Mouse (Mus musculus): ENCODE results near the gene Mgat2. TPM values are rescaled to one million over a fixed set of nuclear protein-coding genes. Genes with fewer than 3 reads are reported as not detected.

Mgat2 gene
- polyA plus RNA-seq, 1 experiment from 2014 or later, result 40.6 TPM

DNA sequence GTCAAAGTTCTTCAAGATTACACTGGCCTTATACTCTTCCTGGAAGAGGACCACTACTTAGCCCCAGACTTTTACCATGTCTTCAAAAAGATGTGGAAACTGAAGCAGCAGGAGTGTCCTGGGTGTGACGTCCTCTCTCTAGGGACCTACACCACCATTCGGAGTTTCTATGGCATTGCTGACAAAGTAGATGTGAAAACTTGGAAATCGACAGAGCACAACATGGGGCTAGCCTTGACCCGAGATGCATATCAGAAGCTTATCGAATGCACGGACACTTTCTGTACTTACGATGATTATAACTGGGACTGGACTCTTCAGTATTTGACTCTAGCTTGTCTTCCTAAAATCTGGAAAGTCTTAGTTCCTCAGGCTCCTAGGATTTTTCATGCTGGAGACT is 1.4 kb downstream of the Mgat2 start:
- H3K4me1 ChIP-seq (replicated peaks; ENCODE audit: control insufficient read depth, insufficient read depth, low read length), result peaks cover 7% of the 10 kb centered on the region; the same call in 1 of the 2 replicates
- peak overlapping the region; percentile 90 for H3K9ac ChIP-seq (ENCODE audit: low read length)
- WGBS, result 79% methylated on average over 7 of the region's 7 CpGs
- no peak for ATAC-seq (replicated peaks; ENCODE audit: low FRiP score)
- no peaks in the 10 kb centered on the region for H3K27me3 ChIP-seq (ENCODE audit: control insufficient read depth, insufficient read depth, low read length)
- no peak overlapping the region for H3K27ac ChIP-seq (ENCODE audit: low read depth, low read length)
- H3K36me3 ChIP-seq (ENCODE audit: control insufficient read depth, insufficient read depth, low read length), result no peaks in the 10 kb centered on the region; the same call in 1 of the 2 replicates
- DNase-seq (ENCODE audit: low spot score), result no peak
- H3K9me3 ChIP-seq (ENCODE audit: control insufficient read depth, low read length), result no peaks in the 10 kb centered on the region
- H3K4me3 ChIP-seq (ENCODE audit: low read depth, low read length), result peak overlapping the region; percentile 87
- H3K4me2 ChIP-seq (ENCODE audit: low read depth, low read length, severe bottlenecking), result peak overlapping the region; percentile 98

DNA sequence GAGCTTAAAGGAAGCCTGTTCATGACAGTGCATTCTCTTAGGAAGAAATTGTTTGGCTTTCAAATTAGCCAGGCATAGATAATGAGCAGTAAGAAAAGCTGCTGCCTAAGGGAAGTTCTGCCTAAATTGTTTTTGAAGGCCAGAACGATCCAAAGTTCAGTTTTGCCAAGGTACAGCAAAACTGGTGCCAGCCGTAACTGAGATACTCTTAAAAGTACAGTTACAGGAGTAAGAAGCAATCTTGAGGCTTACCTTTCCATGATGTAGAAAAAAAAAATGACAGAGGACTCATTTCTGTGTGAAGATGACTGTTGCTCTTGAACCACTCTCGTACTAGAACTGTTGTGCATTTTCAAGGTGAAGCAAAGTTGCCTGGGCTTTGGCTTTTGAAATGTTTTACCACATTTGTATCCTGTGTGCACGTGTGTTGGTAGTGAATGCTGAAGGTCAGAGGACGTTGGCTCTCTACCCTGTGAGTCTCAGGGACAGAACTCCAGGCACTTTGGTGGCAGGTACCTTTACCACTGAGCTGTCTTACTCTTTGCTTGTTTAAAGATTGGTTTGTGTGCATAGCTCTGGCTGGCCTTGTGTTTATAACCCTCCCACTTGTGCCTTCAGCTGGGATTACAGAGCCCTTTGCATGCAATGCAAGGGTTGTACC is 3.0 kb downstream of the Mgat2 start:
- Histone ChIP-seq H3K4me1 (replicated peaks; ENCODE audit: control insufficient read depth, insufficient read depth, low read length) (peaks cover 7% of the 10 kb centered on the region; the same call in 1 of the 2 replicates), H3K4me3 (ENCODE audit: low read depth, low read length) (no peak overlapping the region), H3K27me3 (ENCODE audit: control insufficient read depth, insufficient read depth, low read length) (no peaks in the 10 kb centered on the region), H3K9me3 (ENCODE audit: control insufficient read depth, low read length) (no peaks in the 10 kb centered on the region), H3K4me2 (ENCODE audit: low read depth, low read length, severe bottlenecking) (no peak overlapping the region), H3K9ac (ENCODE audit: low read length) (no peak overlapping the region), H3K36me3 (ENCODE audit: control insufficient read depth, insufficient read depth, low read length) (no peaks in the 10 kb centered on the region; the same call in 1 of the 2 replicates), H3K27ac (ENCODE audit: low read depth, low read length) (no peak overlapping the region)
- 74% methylated on average over 5 of the region's 5 CpGs for WGBS
- DNase-seq (ENCODE audit: low spot score), result no peak
- no peak for ATAC-seq (replicated peaks; ENCODE audit: low FRiP score)

DNA sequence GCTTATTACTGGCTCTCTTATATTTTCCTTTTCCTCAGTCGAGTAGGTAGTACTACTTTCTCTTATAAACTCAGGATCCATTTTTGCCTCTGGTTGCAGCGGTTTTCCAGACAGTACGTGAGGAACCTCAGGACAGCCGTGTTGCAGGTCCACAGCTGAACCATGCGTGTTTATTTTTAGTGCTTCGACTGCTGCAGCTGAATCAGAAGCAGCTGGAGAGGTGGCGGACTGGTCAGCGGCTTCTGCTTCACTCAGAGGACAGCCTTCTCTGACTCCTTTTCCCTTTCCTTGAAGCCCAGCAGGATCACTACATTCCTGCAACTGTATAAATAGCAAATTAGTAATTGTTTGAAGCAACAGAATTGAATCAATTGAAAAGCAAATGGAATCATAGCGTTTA is 6.1 kb downstream of the Mgat2 start:
- Histone ChIP-seq H3K36me3 (ENCODE audit: control insufficient read depth, insufficient read depth, low read length) (no peaks in the 10 kb centered on the region; the same call in 1 of the 2 replicates), H3K4me3 (ENCODE audit: low read depth, low read length) (no peak overlapping the region), H3K4me1 (replicated peaks; ENCODE audit: control insufficient read depth, insufficient read depth, low read length) (peaks cover 4% of the 10 kb centered on the region; the same call in 1 of the 2 replicates), H3K9ac (ENCODE audit: low read length) (no peak overlapping the region), H3K27ac (ENCODE audit: low read depth, low read length) (no peak overlapping the region), H3K27me3 (ENCODE audit: control insufficient read depth, insufficient read depth, low read length) (no peaks in the 10 kb centered on the region), H3K4me2 (ENCODE audit: low read depth, low read length, severe bottlenecking) (no peak overlapping the region), H3K9me3 (ENCODE audit: control insufficient read depth, low read length) (no peaks in the 10 kb centered on the region)
- WGBS, result 89% methylated on average over 9 of the region's 9 CpGs
- ATAC-seq (replicated peaks; ENCODE audit: low FRiP score) (no peak), DNase-seq (ENCODE audit: low spot score) (no peak)

DNA sequence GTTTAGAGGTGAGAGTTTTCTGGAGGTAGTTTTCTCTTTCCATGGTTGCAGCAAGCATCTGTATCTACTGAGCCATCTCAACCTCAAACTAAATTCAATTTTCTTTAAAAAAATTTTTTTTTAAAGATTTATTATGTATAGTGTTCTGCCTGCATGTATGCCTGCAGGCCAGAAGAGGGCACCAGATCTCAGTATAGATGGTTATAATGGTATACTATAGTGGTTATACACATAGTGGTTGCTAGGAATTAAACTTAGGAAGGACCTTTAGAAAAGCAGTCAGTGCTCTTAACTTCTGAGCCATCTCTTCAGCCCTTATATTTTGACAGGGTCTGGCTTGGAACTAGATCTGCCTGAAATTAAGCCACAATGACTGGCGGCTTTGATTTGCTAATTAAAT is 6.6 kb downstream of the Mgat2 start:
- no peaks in the 10 kb centered on the region for H3K9me3 ChIP-seq (ENCODE audit: control insufficient read depth, low read length)
- H3K27me3 ChIP-seq (ENCODE audit: control insufficient read depth, insufficient read depth, low read length), result no peaks in the 10 kb centered on the region
- ATAC-seq (replicated peaks; ENCODE audit: low FRiP score) (no peak), DNase-seq (ENCODE audit: low spot score) (no peak)
- 94% methylated on average over 1 of the region's 1 CpGs for WGBS
- no peak overlapping the region for H3K4me3 ChIP-seq (ENCODE audit: low read depth, low read length)
- H3K27ac ChIP-seq (ENCODE audit: low read depth, low read length), result no peak overlapping the region
- no peak overlapping the region for H3K4me2 ChIP-seq (ENCODE audit: low read depth, low read length, severe bottlenecking)
- H3K4me1 ChIP-seq (replicated peaks; ENCODE audit: control insufficient read depth, insufficient read depth, low read length), result no peaks in the 10 kb centered on the region
- H3K9ac ChIP-seq (ENCODE audit: low read length), result no peak overlapping the region
- no peaks in the 10 kb centered on the region; the same call in 1 of the 2 replicates for H3K36me3 ChIP-seq (ENCODE audit: control insufficient read depth, insufficient read depth, low read length)

DNA sequence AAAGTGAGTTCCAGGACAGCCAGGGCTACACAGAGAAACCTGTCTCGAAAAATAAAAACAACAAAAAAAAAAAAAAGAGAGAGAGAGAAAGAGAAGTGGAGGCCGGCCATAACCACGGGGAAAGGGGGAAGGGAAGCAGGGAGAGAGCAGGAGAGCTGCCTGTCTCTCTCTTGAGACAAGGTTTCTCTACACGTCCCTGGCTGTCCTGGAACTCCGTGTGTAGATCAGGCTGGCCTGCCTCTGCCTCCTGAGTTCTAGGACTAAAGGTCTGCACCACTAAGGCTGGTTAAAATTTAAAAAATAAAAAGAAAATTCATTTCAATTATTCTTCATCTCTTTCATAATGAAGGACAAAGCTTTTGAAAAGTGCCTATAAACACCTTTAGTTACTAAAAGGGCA is 7.4 kb downstream of the Mgat2 start:
- Histone ChIP-seq H3K27me3 (ENCODE audit: control insufficient read depth, insufficient read depth, low read length) (no peaks in the 10 kb centered on the region), H3K4me1 (replicated peaks; ENCODE audit: control insufficient read depth, insufficient read depth, low read length) (no peaks in the 10 kb centered on the region), H3K4me3 (ENCODE audit: low read depth, low read length) (no peak overlapping the region), H3K27ac (ENCODE audit: low read depth, low read length) (no peak overlapping the region), H3K9ac (ENCODE audit: low read length) (no peak overlapping the region), H3K4me2 (ENCODE audit: low read depth, low read length, severe bottlenecking) (no peak overlapping the region), H3K9me3 (ENCODE audit: control insufficient read depth, low read length) (no peaks in the 10 kb centered on the region), H3K36me3 (ENCODE audit: control insufficient read depth, insufficient read depth, low read length) (no peaks in the 10 kb centered on the region; the same call in 1 of the 2 replicates)
- DNase-seq (ENCODE audit: low spot score) (no peak), ATAC-seq (replicated peaks; ENCODE audit: low FRiP score) (no peak)
- 89% methylated on average over 5 of the region's 5 CpGs for WGBS

DNA sequence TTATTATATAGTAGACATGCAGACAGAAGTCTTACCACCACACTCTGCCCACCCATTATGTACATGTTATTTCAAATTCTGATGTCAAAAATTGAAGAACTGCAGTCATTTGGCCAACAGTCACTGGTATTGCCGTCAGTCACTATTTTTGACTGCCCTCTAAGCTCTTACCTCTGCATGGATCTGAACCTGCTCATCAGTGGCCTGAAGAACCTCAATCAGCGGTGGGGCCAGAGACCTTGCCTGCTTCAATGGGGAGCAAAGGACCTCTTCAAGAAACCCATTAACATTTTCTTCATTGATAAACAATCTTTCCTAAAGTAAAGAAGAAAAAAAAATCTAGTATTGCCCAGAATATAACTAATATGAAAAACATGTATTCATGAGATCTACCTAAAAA is 8.7 kb downstream of the Mgat2 start:
- no peak for DNase-seq (ENCODE audit: low spot score)
- ATAC-seq (replicated peaks; ENCODE audit: low FRiP score), result no peak
- no peak overlapping the region for H3K27ac ChIP-seq (ENCODE audit: low read depth, low read length)
- no peak overlapping the region for H3K9ac ChIP-seq (ENCODE audit: low read length)
- no peaks in the 10 kb centered on the region; the same call in 1 of the 2 replicates for H3K36me3 ChIP-seq (ENCODE audit: control insufficient read depth, insufficient read depth, low read length)
- H3K4me2 ChIP-seq (ENCODE audit: low read depth, low read length, severe bottlenecking), result no peak overlapping the region
- H3K4me1 ChIP-seq (replicated peaks; ENCODE audit: control insufficient read depth, insufficient read depth, low read length), result no peaks in the 10 kb centered on the region
- no peaks in the 10 kb centered on the region for H3K9me3 ChIP-seq (ENCODE audit: control insufficient read depth, low read length)
- H3K4me3 ChIP-seq (ENCODE audit: low read depth, low read length), result no peak overlapping the region
- H3K27me3 ChIP-seq (ENCODE audit: control insufficient read depth, insufficient read depth, low read length), result no peaks in the 10 kb centered on the region
- 94% methylated on average over 2 of the region's 2 CpGs for WGBS

DNA sequence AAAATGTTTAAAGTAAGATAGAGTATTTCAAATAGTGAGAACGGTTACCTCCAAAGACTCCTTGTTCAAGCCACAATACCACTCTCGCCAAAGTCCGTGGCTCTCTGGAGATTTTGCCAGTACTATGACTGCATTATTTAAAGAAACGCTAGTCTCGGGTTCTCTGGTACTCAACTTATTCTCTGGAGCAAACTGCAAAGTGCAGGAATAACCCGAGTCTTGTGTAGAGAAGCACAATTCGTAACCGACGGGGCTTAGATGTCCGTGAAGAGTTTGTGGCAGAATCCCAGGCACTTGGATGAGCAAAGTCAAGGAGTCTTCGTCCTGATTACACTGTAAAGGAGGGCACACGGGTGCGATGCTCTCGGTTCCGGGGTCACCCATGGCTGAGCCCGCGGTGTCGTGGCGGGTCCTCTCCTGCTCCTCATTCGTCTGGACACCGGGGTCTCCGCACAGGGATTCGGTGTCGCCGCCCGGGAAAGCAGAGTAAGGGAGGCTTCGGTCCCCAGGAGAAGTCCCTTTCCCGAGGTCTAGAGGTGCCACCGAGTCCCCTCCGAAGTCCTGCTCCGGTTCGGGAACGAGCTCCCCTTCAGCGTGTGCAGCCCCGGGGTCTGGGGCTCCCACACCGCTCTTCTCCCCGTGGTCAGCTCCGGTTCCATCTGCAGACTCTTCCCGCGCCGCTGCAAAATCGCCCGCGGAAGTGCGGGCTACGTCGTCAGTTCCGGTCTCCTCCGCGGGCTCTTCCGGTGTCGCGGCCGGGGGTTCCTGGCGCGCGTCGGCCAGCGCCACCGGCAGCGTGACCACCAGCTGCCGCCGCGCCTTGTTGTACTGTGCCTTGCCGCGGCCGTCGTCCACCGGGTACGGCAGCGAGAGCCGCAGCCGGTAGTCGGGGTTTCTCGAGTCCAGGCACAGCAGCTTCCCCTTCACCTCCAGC is 12.8 kb downstream of the Mgat2 start, which contains the start of gene Gm49383:
TSS of gene Gm49383 (minus strand) at position 661 of the 934 bp plus-strand sequence.
- ATAC-seq (replicated peaks; ENCODE audit: low FRiP score), result peak; percentile 83
- H3K27me3 ChIP-seq (ENCODE audit: control insufficient read depth, insufficient read depth, low read length), result no peaks in the 10 kb centered on the region
- H3K9me3 ChIP-seq (ENCODE audit: control insufficient read depth, low read length), result no peaks in the 10 kb centered on the region
- peak within 1 kb of the TSS; percentile 93 for H3K4me2 ChIP-seq (ENCODE audit: low read depth, low read length, severe bottlenecking)
- H3K27ac ChIP-seq (ENCODE audit: low read depth, low read length), result peak within 1 kb of the TSS; percentile 85
- under 1% methylated on average over 75 of the region's 75 CpGs for WGBS
- H3K36me3 ChIP-seq (ENCODE audit: control insufficient read depth, insufficient read depth, low read length), result peaks cover 5% of the 10 kb centered on the region; the same call in 1 of the 2 replicates
- no peaks in the 10 kb centered on the region for H3K4me1 ChIP-seq (replicated peaks; ENCODE audit: control insufficient read depth, insufficient read depth, low read length)
- H3K4me3 ChIP-seq (ENCODE audit: low read depth, low read length), result peak within 1 kb of the TSS; percentile 93
- peak; percentile 87 for DNase-seq (ENCODE audit: low spot score)
- H3K9ac ChIP-seq (ENCODE audit: low read length), result peak within 1 kb of the TSS; percentile 85

DNA sequence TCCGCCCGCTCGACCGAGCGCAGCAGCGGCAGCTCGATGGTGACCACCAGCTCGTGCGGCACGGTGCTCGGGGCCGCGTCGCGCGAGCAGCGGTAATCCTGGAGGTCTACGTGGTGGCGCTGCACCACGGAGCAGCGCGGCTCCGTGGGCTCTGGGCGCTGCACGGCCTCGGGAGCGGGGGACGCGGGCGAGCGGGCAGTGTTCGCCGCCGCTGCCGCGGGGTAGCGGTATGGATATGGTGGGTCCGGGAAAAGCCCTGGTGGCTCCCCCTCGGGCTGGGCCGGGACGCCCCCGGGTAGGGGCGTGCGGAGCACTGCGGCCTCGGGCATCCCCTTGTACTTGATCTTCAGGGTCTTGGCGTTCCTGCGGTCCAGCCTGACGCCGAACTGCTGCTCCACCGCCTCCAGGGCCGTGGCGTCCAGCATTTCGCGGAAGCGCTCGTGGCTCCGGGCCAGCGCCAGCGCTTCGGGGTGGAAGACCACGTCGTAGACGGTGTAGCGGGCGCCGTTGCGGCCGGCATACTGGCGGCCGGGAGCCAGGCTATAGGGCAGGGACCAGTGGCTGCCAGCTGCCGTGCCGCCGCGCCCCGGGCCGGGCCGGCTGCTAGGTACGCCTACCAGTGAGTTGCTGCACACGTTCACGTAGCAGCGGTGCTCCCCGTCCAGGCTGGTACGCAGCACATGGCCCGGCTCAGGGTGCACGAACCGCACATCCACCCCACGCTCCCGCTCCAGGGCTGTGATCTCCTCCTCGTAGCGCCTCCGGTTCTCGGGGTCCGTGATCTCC is 13.6 kb downstream of the Mgat2 start:
- Histone ChIP-seq H3K9me3 (ENCODE audit: control insufficient read depth, low read length) (no peaks in the 10 kb centered on the region), H3K4me2 (ENCODE audit: low read depth, low read length, severe bottlenecking) (peak overlapping the region; percentile 93), H3K4me1 (replicated peaks; ENCODE audit: control insufficient read depth, insufficient read depth, low read length) (no peaks in the 10 kb centered on the region), H3K27ac (ENCODE audit: low read depth, low read length) (peak overlapping the region; percentile 85), H3K27me3 (ENCODE audit: control insufficient read depth, insufficient read depth, low read length) (no peaks in the 10 kb centered on the region), H3K4me3 (ENCODE audit: low read depth, low read length) (peak overlapping the region; percentile 93), H3K9ac (ENCODE audit: low read length) (peak overlapping the region; percentile 85), H3K36me3 (ENCODE audit: control insufficient read depth, insufficient read depth, low read length) (peaks cover 8% of the 10 kb centered on the region)
- under 1% methylated on average over 94 of the region's 94 CpGs for WGBS
- DNase-seq (ENCODE audit: low spot score) (peak; percentile 75), ATAC-seq (replicated peaks; ENCODE audit: low FRiP score) (peak; percentile 75)

All from forebrain, embryonic 11.5 days (tissue).